Mouse (Mus musculus): ENCODE results near the gene Ifna15.
"Not testable (repeated sequence)": the region's sequence is repeated elsewhere in the genome, so short reads cannot be mapped to it uniquely, and the experiment has no call there.

Ifna15 gene

DNA sequence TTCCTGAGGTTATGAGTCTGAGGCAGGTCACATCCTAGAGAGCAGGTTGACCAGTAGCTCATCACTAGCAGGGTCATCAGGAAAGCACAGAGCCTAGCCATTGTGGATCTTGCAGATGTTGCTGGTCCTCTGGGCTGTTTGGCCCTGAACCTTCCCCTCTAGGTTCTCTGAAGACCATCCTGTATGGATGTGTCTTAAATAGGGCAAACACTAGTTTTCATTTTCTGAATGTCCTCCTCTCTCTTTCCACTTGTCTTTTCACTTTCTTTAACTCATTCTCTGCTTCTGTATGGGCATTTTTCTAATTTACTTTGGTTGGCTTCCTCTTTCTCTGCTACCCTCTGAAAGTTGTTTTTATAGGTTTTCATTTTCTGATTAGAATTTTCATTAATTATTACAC is at the start of gene Ifna15:
Ifna15 (minus strand) TSS at position 101 of the 400 bp plus-strand sequence.
- not testable (repeated sequence) for DNase-seq

DNA sequence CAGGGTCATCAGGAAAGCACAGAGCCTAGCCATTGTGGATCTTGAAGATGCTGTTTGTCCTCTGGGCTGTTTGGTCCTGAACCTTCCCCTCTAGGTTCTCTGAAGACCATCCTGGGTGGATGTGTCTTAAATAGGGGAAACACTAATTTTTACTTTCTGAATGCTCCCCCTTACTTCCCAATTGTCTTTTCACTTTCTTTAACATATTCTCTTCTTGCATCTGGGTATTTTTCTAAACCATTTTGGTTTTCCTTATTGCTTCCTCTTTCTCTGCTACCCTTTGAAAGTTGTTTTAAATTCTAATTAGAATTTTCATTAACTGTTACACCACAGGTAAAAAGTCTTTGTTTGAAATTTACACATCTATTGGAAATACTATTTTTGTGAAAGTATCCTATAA is 45.2 kb upstream of the Ifna15 start, which contains the start of gene Ifna12:
Ifna12 (minus strand) TSS at position 101 of the 400 bp plus-strand sequence.
- no peak for DNase-seq

DNA sequence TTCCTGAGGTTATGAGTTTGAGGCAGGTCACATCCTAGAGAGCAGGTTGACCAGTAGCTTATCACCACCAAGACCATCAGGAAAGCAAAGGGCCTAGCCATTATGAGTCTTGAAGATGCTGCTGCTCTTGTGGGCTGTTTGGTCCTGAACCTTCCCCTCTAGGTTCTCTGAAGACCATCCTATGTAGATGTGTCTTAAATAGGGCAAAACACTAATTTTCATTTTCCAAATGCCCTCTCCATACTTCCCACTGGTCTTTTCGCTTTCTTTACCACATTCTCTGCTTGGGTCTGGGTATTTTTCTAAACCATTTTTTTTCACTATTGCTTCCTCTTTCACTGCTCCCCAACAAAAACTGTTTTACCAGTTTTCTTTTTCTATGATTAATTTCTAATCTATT is 34.2 kb upstream of the Ifna15 start, which contains the start of gene Ifna9:
Ifna9 (minus strand) TSS at position 101 of the 400 bp plus-strand sequence.
- no peak for DNase-seq

DNA sequence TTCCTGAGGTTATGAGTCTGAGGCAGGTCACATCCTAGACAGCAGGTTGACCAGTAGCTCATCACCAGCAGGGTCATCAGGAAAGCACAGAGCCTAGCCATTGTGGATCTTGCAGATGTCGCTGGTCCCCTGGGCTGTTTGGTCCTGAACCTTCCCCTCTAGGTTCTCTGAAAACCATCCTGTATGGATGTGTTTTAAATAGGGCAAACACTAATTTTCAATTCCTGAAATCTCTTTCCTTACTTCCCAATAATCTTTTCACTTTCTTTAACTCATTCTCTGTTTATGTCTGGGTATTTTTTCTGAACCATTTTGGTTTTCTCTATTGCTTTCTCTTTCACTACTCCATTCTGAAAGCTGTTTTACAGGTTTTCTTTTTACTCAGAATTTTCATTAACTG is 13.7 kb upstream of the Ifna15 start, which contains the start of gene Ifna14:
Ifna14 (minus strand) TSS at position 101 of the 400 bp plus-strand sequence.
- no peak for DNase-seq

DNA sequence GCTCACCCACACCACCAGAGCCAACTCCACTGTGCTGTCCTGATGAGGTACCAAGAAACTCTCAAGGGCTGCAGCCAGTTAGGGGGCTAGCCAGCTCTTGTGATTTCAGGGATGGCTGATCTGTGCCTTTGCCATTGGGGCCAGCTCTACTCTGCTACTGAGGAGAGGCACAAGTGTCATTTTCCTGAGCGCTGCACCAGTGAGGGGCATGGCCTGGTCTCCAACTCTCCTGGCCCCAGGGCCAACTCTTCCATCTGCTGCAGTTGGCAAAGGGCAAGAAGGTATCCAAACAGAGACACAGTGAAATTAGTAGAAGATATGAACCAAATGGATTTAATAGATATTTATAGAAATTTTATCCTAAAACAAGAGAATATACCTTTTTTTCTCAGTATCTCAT is 3.7 kb upstream of the Ifna15 start:
- DNase-seq: peak; percentile 53

DNA sequence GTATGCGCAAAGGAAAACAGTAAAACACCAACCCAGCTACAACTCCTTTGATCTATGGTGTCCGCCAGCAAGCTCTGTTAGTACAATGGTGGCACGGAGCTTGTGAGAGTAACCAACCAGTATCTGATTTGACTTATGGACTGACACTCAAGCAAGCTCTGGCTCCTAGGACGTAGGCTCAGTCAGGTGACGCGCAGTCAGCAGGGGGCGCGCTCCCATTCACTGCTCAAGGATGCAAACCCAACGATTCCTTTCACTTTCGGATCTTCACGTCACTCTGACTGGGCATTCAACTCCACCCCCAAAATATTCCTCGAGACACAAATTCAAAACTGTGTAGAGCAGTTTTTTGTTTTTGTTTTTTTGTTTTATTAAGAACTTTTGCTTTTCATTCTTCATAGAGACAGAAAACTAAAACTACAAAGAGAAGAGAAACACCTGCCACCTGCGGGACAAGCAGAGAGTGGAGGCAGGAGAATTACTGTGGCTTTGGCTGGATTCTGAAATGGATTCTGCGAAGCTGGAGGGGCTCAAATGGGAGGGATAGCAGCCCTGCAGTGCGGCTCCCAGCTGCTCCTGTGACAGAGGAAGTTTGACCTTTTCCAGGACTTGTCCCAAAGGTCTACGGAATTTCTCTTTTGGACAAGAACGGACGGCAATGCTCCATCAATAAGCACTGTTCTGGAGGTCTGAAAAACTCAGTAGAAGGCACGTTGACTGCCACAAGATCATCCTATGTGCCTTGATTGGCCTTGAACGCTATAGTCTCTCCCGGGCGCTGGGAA is 7.7 kb downstream of the Ifna15 start:
- peak; percentile 36 for DNase-seq

DNA sequence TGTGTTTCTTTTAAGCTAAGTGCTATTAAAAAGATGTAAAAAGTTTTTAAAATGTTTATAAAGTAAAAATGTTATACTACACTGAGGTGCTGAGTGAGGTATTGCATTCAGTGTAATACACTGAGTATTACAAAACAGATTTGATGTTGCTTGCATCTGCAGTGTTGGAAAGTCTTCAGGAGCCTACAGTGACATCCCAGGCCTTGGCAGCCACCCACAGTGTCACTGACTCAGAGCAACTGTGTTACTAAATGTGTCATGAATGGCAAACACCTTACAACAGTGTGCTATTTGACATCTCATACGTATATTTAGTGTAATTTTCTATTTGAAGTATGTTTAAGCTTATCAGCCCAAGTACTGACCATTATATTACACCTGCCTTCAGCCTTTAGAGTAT is 10.1 kb downstream of the Ifna15 start:
- DNase-seq: peak; percentile 15

DNA sequence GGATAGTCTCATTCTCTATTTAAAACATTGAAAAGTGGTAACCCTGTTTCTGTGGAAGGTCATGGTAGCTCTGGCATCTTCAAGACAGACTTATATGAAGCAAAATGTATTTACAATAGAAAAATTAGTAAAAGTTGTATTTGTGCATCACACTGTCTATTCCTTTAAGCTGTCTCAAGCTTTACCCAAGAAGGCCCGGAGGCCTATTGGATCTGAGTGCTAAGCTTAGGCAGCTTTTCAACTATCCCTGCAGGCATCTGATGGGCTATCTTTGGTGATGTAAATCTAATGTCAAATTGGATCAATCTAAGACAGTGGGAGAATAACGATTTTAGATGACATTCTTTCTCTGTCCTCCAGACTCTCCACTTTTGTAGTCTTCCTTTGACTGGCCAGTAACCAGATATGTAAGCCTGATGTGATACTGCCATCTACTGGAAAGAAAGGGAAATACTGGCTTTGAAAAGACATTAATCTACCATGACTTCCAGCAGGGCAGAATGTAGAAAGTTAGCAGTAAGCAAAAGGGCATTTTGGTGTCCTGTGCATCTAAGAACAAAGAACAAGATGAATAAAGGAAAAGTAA is 14.3 kb downstream of the Ifna15 start:
- no peak for DNase-seq

DNA sequence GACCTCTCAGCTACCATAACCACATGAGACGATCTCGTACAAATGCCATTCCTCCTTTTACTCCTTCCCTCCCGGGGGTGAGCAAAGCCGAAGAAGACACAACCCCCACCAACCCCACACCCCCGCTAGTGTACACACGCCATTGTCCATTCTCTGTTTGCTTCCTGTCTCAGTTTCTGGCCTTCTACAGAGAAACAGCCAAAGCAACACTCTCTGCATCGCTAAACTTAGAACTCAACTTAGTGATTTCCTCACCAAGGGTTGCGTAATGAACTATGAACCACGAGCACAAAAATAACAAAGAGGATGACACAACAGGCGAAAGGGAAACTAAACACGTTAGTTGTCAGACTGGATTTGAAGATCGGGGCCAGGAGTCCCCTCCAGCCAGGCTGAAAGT is 20.7 kb downstream of the Ifna15 start:
- DNase-seq: no peak

DNA sequence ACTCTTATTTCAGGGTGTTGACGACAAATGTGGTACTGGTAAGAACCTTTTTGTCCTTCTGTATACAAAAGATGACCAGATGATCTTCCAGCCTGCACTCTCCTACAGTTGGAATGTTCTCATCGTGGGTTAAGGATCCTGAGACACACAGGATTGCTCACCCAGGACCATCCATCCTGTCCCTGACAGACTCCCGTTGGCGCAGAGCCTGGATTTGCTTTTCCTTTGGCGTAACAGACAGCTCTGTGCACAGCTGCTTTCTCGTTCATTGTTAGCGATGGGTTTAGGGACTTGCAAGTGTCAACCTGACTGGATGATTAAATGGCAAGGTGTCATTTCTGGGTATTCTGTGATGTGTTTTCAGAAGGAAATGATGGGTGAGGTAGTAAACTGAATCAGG is 21.4 kb downstream of the Ifna15 start:
- no peak for DNase-seq

DNA sequence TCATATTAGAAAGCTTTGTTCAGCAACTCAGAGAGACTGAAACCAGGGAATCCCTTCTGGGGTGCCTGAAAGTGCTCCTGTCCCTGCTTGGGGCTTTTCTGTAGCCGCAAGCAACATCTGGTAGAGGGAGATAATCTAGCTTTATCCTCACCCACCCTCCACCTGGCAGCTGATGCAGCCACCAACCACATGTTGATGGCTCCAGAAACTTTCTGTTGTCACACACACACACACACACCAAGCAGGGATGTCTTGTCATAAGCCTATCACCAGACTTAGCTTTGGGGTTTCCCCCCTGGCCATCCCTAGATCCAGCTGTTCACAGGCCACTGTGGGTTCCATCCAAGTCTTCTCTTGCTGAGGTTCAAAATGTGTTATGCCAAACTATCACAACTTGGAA is 22.3 kb downstream of the Ifna15 start:
- DNase-seq: no peak

DNA sequence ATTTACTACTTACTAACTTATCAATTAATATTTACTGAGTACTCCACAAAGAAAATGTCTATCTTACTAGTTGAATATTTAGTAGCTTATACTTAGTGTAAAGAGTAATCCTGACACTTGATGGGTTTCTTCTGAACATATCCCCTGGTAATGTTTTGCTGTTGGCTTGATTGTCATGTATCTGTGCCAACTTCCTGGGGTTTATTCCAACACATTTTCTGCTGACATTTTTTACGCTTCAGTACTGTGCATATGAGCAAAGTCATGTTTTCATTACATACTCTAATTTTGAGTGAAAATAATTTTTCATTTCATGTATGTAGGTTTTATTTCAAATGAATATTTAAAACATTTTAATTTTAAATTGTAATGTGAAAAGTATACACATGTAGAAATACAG is 23.1 kb downstream of the Ifna15 start:
- no peak for DNase-seq

DNA sequence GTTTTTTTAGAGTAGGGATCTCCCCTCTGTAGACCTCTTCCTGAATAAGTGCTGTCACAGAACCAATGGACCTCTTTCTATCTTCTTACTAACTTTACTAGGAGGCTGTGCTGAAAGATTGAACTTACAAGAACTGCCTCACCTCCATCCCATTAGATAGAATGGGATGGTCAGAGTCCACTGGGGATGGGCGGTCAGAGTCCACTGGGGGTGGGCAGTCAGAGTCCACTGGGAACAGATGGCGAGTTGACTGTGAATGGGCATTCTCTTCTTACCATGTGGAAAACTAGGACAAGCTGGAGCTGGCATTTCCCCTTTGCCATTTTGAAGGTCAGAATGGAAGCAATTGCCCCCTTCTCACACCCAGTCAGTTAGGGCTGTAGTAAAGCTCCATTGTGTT is 24.5 kb downstream of the Ifna15 start:
- no peak for DNase-seq

DNA sequence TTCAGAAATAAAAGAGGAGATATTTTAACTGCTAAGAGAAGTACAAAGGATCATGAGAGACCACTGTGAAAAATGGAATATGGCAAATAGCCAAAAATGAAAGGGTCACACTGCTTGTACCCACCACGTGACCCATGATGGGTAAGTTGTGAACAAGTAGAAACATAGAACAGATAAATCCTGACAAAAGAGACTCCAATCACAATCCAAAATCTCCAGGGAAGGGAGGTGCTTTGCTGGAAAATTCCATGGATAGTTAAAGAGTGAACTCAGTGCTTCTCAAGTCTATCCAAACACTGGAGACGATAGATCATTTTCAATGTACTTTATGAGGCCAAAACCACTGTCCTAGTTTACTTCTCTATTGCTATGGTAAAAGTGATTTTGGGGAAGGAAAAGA is 27.2 kb downstream of the Ifna15 start:
- DNase-seq: no peak

DNA sequence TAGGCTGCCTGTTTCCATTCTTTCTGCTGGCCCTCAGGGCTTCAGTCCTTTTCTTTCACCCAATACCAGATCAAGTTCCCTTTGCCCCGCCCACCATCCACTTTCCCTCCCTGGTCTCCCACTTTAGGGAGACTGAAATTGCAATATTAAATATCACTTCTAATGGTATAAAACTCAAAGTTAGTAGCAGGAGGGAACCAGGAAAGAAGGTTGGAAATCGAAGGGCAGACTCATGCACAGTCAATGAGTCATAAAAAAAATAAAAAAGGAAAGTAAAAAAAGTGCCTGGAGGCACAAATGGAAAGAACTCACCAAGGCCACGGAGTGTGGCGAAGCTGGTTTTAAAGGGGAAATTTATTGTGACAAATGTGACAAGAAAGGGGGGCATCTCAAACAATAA is 27.8 kb downstream of the Ifna15 start:
- no peak for DNase-seq

DNA sequence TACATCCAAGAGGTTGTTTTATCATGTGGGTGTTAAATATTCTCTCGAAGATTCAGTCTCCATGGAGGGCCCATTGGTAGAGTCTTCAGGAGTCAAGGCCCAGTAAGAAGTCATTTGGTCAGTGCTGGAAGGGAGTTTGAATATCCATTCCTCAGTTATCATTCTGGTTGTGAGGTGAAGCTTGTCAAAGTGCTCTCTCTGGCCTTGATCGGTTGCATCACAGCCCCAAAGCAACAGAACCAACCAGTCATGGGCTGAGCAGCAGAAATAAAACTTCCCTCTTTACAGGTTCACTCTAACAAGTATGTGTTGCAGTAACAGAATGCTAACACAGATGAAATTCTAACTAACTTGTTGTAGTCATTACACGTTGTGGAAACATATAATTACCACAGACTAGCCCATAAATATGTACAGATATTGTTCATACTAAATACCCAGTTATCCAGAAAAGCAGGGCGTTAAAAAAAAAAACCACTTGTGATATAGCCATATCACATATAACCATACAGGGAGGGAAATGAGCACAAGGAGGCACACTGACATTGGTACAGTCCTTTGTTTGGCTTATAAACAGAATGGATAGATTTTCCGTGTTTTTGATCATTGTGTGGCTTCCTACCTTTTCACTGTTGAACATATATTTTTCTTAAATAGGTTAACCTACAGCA is 31.5 kb downstream of the Ifna15 start:
- no peak for DNase-seq

DNA sequence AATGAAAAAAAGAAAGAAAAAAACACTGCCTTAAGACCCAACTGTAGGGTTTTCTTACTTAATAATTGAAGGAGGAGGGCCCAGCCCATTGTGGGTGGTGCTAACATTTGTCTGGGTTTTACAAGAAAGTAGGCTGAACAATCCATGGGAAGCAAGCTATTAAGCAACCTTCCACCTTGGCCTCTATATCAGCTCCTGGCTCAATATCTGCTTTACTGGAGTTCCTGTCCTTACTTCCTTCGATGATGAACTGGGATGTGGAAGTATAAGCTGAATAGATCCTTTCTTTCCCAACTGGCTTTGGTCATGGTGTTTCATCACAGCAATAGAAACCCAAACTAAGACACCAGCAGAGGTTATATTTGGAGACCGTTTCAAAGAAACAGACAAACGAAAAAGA is 32.7 kb downstream of the Ifna15 start:
- no peak for DNase-seq

DNA sequence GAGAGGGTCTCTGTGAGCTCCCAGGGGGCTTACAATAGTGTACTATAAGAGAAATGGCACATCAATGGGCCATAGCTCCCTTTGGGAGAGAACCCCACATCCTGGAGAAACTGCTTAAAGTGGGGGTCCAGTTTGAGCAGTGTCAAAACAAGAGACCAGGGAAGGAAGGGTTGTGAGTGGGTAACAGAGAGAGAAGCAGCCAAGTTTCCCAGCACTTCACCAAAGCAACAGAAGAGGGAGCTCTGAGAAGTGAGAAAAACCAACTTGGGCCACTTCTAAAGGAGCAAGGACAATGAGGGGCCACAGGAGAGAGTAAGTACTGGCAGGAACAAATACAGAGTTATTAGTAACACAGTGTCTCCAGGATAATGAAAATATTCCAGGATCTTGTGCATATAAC is 34.8 kb downstream of the Ifna15 start:
- DNase-seq: no peak

DNA sequence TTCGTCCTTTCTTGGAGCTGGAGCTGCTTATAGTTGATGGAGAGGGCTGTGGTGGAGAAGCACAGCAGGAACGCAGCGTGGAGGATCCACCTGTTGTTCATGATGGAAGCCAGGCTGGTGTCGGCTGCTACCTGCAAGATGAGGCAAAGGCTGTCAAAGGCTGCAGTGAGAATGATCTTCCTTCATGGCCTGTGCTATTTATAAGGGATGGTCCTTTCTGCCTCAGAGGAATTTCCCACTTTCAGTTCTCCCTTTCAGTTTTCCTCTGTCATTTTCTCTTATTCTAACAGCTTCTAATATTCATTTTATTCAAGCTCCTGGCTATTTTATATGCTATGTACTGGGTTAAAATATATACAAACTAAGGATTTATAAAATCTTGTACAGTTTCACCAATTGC is 35.4 kb downstream of the Ifna15 start, which contains the start of gene Ifnb1:
Ifnb1 (minus strand) TSS at position 101 of the 400 bp plus-strand sequence.
- DNase-seq: no peak

DNA sequence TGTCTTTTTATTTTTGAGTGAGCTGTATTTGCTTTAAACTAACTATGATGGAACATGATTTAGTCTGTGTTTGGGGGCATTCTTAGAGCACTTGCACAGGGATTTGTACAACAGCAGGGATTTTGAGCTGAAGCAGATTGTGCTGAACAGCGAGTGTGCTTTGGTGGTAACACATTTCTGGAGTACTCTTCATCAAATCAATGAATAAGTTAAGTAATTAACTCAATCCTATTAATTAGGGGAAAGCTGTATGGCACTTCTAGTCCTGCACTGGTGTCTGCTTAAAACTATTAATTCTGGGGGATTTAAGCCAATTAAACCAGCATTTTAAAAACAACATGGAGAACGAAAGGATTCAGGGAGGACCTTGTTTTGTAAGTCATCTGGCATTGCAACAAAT is 40.1 kb downstream of the Ifna15 start:
- no peak for DNase-seq

DNA sequence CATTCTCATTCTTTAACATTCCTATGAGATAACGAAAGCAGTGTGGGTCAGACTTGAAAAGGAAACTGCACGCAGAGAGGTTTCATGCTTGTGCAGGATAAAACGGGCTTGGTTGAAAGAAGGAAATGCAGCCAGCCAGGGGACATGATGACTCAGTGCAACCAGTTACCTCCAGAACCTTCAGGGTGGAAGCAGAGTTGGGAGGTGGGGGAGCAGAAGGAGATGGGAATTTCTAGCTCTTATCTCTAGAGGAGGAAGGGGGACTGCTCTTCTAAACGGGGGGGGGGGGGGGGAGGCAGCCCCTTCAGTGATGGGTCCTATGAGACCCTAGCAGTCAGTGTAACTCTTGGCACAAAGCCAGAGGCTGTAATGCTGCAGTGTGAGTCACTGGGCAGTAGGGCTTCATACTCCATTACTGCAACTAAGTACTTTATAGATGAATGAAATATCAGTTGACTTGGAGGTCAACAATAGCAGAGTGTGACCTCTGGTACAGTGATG is 42.3 kb downstream of the Ifna15 start:
- DNase-seq: no peak

DNA sequence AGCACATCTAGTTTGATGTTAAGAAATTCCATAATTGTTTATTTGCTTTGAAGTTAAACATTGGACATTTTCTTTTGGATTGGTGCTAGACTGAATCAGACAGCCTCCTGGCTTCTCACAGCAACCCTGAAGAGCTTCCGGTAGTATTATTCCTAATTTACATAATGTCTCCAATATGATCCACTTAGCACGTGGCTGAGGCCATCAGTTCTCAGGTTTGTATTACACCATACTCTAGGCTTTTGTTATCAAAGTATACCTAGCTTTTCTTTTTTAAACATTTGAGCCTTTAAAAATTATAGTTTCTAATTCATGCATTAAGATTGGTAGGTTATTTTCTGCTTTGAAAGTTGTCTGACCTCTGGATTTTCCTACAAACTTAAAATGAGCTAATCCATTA is 42.8 kb downstream of the Ifna15 start:
- DNase-seq: no peak

DNA sequence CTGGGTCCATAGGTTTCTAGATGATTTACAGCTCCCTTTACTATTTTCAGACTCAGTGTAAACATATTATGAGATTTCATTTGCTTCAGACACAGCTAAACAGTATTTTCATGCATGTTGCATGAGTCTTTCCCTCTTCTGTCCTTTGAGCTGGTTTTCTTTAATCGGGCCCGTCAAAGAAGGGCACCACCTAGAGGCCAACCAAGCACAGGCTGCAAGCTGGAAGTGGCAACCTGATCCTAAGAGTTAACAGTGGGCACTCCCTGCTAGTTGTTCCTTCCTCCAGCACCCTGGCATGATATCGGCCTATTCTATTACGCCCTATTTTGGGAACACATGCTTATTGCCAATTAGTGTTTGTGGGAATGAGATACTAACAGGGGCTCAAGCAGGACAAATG is 43.6 kb downstream of the Ifna15 start:
- DNase-seq: no peak

DNA sequence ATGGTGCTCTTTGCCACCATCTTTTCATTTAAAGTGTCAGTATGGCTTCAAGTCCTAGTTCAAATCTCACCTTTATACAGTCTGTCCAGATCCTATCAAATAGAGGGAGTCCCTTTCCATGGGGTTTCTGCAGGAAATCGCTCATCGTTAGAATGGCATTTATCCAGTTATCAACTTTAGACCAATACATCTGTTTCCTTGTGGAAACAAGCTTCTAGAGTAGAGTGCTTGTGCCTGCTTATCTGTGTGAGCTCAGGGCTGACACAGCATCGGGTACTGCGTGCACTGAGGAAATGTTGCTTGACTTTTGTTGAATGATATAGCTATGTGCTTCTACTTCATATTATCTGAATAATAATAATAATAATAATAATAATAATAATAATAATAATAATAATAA is 44.3 kb downstream of the Ifna15 start:
- no peak for DNase-seq

All from cerebellum, adult 11 months (tissue).